Mouse (Mus musculus): Measurements from ENCODE around the gene Zfp652. TPM values are rescaled to one million over a fixed set of nuclear protein-coding genes. Genes with fewer than 3 reads are reported as not detected.

Zfp652 gene
- polyA plus RNA-seq, 1 experiment from 2014 or later, result 26.1 TPM

DNA sequence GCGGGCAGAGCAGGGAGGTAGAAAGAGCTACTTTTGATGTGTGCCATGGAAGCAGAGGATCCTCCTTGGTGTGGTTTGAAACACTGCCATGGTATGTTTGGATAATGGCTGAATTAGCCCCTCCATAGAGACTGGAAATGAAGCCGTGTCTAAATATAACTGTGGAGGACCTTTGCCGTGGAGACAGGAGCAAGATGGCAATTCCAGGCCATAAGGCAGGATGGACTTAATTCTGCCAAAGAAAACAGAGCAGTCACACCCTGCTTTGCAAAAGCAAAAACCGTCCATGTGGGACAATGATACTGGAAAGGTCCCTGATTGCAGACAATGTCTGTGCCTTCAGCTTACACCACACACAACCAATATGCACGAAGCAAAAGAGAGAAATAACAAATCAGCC, 81.7 kb downstream of the Zfp652 start:
- peaks cover 28% of the 10 kb centered on the region for H3K27me3 ChIP-seq (replicated peaks)
- no peaks in the 10 kb centered on the region for H3K36me3 ChIP-seq

DNA sequence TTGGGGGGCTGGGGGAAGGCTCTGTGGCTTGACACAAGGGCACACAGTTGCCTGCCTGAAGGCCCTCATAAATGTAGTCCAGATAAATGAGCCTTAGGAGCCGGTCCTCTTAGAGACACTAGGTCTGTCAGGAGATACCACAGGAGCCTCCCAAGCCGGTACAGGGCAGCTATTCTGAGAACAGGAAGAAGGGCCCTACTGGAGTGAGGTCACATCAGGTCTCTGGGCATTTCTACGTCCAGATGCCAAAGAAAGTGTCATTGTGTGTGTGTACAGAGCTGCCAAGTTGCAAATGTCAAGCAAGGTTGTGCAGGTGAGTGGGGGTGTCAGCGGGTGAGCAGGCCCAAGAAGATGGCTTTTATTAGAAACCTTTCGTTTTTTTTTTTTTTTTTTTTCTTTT, 83.1 kb downstream of the Zfp652 start:
- peaks cover 28% of the 10 kb centered on the region for H3K27me3 ChIP-seq (replicated peaks)
- ATAC-seq (ENCODE audit: low FRiP score, low read depth), result no peak
- no peaks in the 10 kb centered on the region for H3K36me3 ChIP-seq
- no peak overlapping the region for H3K27ac ChIP-seq
- no peak overlapping the region for H3K9ac ChIP-seq
- WGBS, result 68% methylated on average over 5 of the region's 5 CpGs
- peaks cover 5% of the 10 kb centered on the region for H3K4me1 ChIP-seq
- no peak overlapping the region for H3K4me3 ChIP-seq
- no peak overlapping the region for H3K4me2 ChIP-seq (replicated peaks)
- H3K9me3 ChIP-seq, result no peaks in the 10 kb centered on the region

More for the DNA sequence above, 81.7 kb downstream of the Zfp652 start:
- H3K4me1 ChIP-seq, result peaks cover 5% of the 10 kb centered on the region
- H3K9ac ChIP-seq, result no peak overlapping the region
- no peak overlapping the region for H3K27ac ChIP-seq
- no peak overlapping the region for H3K4me3 ChIP-seq
- no peak overlapping the region for H3K4me2 ChIP-seq (replicated peaks)
- no peak for ATAC-seq (ENCODE audit: low FRiP score, low read depth)
- H3K9me3 ChIP-seq, result no peaks in the 10 kb centered on the region
- 73% methylated on average over 5 of the region's 5 CpGs for WGBS

DNA sequence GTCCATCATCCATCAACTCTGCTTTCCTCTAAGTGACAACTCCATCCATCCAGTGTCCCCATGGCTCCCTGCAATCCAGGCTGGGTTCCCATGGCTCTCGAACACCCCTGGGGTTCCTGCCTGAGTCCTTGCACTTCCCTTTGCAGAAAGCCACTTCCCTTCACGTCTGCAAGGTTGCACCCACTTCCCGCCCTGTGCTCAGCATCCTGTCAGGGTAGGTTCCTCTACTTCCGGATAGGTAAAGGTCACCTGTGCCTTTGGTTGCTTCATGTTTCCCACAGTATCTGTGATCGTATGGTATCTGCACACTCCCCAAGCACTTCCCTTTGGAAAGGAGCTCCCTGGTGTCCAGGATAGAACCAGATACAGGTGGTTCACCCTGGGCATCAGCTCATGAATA, 92.5 kb downstream of the Zfp652 start:
- ATAC-seq (ENCODE audit: low FRiP score, low read depth), result no peak
- Histone ChIP-seq H3K4me3 (no peak overlapping the region), H3K4me1 (peaks cover 5% of the 10 kb centered on the region), H3K27ac (no peak overlapping the region), H3K9ac (no peak overlapping the region), H3K9me3 (peaks cover 9% of the 10 kb centered on the region; the same call in 1 of the 2 replicates), H3K4me2 (replicated peaks) (no peak overlapping the region), H3K36me3 (no peaks in the 10 kb centered on the region), H3K27me3 (replicated peaks) (no peaks in the 10 kb centered on the region)
- WGBS, result 71% methylated on average over 5 of the region's 5 CpGs

DNA sequence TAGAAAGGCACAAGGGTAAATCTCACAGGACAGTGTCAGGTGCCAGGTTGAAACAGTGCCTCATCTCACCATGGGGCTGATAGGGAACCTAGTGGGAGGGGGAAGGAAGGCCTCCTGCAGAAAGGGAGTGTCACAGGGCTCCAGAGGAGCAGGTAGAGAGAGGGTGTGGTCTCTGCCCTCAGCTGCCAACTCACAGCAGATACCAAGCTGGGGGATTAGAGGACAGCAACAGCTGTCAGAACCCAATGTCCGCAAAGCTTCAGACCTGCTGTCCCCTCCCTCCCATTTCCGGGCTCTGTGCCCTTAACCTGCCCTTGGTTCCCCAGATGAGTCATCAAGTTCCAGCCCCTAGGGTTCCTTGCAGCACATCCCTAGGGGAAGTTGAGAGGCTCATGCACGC, 93.1 kb downstream of the Zfp652 start:
- no peaks in the 10 kb centered on the region; the same call in 1 of the 2 replicates for H3K27me3 ChIP-seq (replicated peaks)
- peaks cover 10% of the 10 kb centered on the region for H3K4me1 ChIP-seq
- peaks cover 9% of the 10 kb centered on the region; the same call in 1 of the 2 replicates for H3K9me3 ChIP-seq
- no peak overlapping the region for H3K27ac ChIP-seq
- no peaks in the 10 kb centered on the region for H3K36me3 ChIP-seq
- no peak overlapping the region for H3K4me2 ChIP-seq (replicated peaks)
- 46% methylated on average over 3 of the region's 3 CpGs for WGBS
- H3K4me3 ChIP-seq, result no peak overlapping the region
- H3K9ac ChIP-seq, result no peak overlapping the region
- no peak for ATAC-seq (ENCODE audit: low FRiP score, low read depth)

DNA sequence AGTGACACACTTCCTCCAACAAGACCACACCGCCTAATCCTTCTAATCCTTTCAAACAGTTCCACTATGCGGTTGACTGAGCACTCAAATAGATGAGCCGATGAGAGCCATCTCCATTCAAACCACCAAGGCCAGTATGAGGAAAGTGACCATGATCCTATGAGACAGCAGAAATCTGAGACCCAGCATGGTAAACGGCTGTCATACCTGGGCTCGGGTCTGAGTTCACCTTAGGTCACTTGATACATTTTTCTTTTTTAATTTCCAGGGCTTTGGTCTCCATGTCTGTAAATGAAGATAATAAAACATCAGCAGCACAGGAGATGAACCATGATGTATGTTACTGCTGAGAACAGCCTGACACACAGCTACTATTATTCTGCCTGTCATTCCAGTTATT, 95.4 kb downstream of the Zfp652 start:
- H3K4me2 ChIP-seq (replicated peaks), result no peak overlapping the region
- H3K36me3 ChIP-seq, result no peaks in the 10 kb centered on the region
- no peak overlapping the region for H3K27ac ChIP-seq
- H3K9me3 ChIP-seq, result peaks cover 9% of the 10 kb centered on the region; the same call in 1 of the 2 replicates
- no peak for ATAC-seq (ENCODE audit: low FRiP score, low read depth)
- 96% methylated on average over 5 of the region's 5 CpGs for WGBS
- no peak overlapping the region for H3K4me3 ChIP-seq
- H3K9ac ChIP-seq, result no peak overlapping the region
- peaks cover 12% of the 10 kb centered on the region for H3K4me1 ChIP-seq
- H3K27me3 ChIP-seq (replicated peaks), result no peaks in the 10 kb centered on the region; the same call in 1 of the 2 replicates

DNA sequence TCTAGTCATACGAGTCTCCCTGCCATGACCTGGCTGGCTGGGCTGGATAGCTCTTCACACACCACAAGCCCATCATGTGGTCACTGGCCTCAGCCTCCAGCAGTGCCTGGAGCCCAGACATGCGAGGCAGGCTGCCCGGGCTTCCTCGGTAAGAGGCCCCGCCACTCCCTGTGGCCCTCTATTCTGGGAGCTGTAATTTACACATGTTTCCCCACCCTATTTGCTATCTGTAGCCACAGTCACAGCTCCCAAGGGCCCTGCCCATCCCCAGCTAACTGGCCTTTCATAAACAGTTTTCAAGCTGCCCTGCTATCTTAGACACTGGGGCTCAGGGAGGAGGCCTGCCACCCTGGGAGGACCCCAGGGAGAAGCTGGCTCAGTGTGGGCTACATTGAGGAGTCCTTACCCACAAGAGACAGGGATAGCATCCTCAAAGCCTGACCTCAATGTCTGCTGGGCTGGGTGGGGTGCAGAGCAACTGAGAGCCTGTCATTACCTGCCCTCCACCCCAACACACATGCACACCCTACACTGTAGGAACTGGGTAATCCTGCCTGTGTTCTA, 96.1 kb downstream of the Zfp652 start:
- Histone ChIP-seq H3K27me3 (replicated peaks) (no peaks in the 10 kb centered on the region; the same call in 1 of the 2 replicates), H3K4me1 (peaks cover 12% of the 10 kb centered on the region), H3K27ac (no peak overlapping the region), H3K4me3 (no peak overlapping the region), H3K9ac (no peak overlapping the region), H3K9me3 (peaks cover 9% of the 10 kb centered on the region; the same call in 1 of the 2 replicates), H3K4me2 (replicated peaks) (no peak overlapping the region), H3K36me3 (no peaks in the 10 kb centered on the region)
- 74% methylated on average over 5 of the region's 5 CpGs for WGBS
- ATAC-seq (ENCODE audit: low FRiP score, low read depth), result no peak

DNA sequence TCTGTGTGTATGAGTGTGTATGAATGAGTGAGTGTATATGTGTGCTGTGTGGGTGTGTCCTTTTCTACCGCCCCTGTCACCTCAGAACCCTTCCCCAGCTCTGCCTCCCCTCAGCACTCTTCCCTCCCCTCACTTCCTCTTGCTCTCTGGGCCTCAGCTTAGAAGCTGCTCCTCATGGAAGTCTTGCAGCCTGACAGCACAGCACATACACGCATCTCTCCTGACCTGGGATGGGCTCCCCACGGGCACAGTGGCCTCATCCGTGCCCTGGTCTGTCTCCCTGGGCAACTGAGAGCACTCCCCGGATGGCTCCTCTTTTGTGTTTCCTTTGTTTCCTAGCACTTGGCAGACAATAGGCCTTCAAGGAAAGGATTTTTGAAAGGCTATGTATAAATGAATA, 97.1 kb downstream of the Zfp652 start:
- peaks cover 12% of the 10 kb centered on the region for H3K4me1 ChIP-seq
- H3K36me3 ChIP-seq, result no peaks in the 10 kb centered on the region
- H3K4me3 ChIP-seq, result no peak overlapping the region
- no peaks in the 10 kb centered on the region; the same call in 1 of the 2 replicates for H3K27me3 ChIP-seq (replicated peaks)
- no peak overlapping the region for H3K9ac ChIP-seq
- H3K27ac ChIP-seq, result no peak overlapping the region
- WGBS, result 20% methylated on average over 5 of the region's 5 CpGs
- no peak overlapping the region for H3K4me2 ChIP-seq (replicated peaks)
- H3K9me3 ChIP-seq, result peaks cover 9% of the 10 kb centered on the region; the same call in 1 of the 2 replicates
- no peak for ATAC-seq (ENCODE audit: low FRiP score, low read depth)

DNA sequence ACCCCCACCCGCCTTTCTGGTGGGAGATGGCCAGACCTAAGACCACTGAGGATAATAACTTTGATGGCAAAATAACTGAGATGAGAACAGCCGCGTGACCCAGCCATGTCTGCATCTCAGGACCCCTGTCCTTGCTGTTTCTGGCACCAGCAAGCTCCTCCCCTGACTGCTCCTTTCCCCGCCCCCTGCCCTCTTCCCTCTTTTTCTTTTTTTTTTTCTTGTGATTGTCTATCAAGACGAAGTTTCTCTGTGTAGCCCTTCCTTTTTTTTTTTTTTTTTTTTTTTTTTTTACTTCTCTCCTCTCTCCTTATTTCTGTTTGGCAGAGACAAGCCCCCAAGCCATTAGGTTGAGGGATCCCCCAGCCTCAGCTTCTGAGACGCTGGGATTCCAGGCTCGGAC, 98.4 kb downstream of the Zfp652 start:
- Histone ChIP-seq H3K4me3 (no peak overlapping the region), H3K27me3 (replicated peaks) (no peaks in the 10 kb centered on the region; the same call in 1 of the 2 replicates), H3K9me3 (peaks cover 9% of the 10 kb centered on the region; the same call in 1 of the 2 replicates), H3K4me1 (peaks cover 12% of the 10 kb centered on the region), H3K9ac (no peak overlapping the region), H3K27ac (no peak overlapping the region), H3K4me2 (replicated peaks) (no peak overlapping the region), H3K36me3 (no peaks in the 10 kb centered on the region)
- 63% methylated on average over 7 of the region's 7 CpGs for WGBS
- ATAC-seq (ENCODE audit: low FRiP score, low read depth), result no peak

DNA sequence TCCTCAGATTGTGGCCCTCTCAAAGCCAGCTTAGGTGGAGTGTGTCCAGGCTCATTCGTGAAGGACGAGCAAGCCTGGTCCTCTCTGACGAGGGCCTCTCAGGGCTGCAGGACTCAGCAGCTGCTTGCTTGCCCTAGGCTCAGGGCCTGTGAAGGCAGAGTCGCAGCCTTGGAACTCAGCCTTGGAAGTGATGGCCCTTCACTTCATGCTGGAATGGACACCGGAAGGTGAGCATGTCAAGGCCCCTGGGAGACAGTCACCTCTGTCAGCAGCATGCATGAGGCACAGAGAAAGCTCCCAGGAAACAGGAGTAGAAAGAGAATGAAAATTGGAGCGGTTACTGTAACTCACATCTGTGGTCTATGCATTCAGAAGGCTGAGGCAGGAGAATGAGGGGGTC, 99.3 kb downstream of the Zfp652 start:
- Histone ChIP-seq H3K27me3 (replicated peaks) (no peaks in the 10 kb centered on the region; the same call in 1 of the 2 replicates), H3K36me3 (no peaks in the 10 kb centered on the region), H3K4me2 (replicated peaks) (no peak overlapping the region), H3K4me1 (peaks cover 12% of the 10 kb centered on the region), H3K9me3 (peaks cover 9% of the 10 kb centered on the region; the same call in 1 of the 2 replicates), H3K9ac (no peak overlapping the region), H3K27ac (no peak overlapping the region), H3K4me3 (no peak overlapping the region)
- no peak for ATAC-seq (ENCODE audit: low FRiP score, low read depth)
- WGBS, result 86% methylated on average over 6 of the region's 6 CpGs

DNA sequence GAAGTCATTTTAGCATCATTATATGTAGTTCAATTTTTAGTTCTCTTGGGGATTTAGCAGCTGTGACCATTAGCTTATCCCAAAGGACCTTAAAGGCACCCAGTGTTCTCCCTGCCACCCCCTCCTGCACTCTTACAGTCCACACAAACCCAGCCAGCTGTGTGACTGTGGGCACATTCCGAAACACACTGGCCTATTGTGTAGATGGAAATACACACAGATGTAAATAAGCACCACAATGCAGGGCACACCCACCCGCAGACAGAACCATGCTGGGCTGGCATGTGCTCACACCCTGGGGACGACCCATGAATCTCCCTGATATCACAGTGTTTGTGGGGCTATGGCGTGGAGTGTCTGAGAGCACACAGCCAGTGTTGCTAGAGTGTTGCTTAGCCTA, 99.8 kb downstream of the Zfp652 start:
- Histone ChIP-seq H3K27ac (no peak overlapping the region), H3K4me2 (replicated peaks) (no peak overlapping the region), H3K4me3 (no peak overlapping the region), H3K36me3 (no peaks in the 10 kb centered on the region), H3K9me3 (peaks cover 7% of the 10 kb centered on the region; the same call in 1 of the 2 replicates), H3K27me3 (replicated peaks) (no peaks in the 10 kb centered on the region; the same call in 1 of the 2 replicates), H3K4me1 (peaks cover 12% of the 10 kb centered on the region), H3K9ac (no peak overlapping the region)
- ATAC-seq (ENCODE audit: low FRiP score, low read depth), result no peak
- 51% methylated on average over 4 of the region's 4 CpGs for WGBS

DNA sequence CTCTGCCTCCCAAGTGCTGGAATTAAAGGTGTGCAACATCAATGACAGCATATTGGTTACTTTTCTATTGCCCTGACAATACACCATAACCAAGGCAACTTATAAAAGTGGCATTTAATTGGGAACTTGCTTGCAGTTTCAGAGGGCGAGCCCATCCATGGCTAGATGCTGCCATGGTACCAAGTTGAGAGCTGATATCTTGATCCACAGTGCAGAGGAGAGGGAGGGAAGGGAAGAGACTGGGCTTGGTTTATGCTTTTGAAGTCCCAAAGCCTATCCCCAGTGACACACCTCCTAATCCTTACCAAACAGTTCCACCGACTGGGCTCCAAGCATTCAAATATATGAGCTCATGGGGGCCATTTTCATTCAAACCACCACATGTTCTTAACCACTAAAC, 101.6 kb downstream of the Zfp652 start:
- ATAC-seq (ENCODE audit: low FRiP score, low read depth), result no peak
- H3K27me3 ChIP-seq (replicated peaks), result no peaks in the 10 kb centered on the region; the same call in 1 of the 2 replicates
- no peak overlapping the region for H3K4me3 ChIP-seq
- H3K4me2 ChIP-seq (replicated peaks), result no peak overlapping the region
- 83% methylated on average over 2 of the region's 2 CpGs for WGBS
- H3K9me3 ChIP-seq, result no peaks in the 10 kb centered on the region
- H3K36me3 ChIP-seq, result no peaks in the 10 kb centered on the region
- H3K9ac ChIP-seq, result no peak overlapping the region
- H3K27ac ChIP-seq, result no peak overlapping the region
- peaks cover 12% of the 10 kb centered on the region for H3K4me1 ChIP-seq

DNA sequence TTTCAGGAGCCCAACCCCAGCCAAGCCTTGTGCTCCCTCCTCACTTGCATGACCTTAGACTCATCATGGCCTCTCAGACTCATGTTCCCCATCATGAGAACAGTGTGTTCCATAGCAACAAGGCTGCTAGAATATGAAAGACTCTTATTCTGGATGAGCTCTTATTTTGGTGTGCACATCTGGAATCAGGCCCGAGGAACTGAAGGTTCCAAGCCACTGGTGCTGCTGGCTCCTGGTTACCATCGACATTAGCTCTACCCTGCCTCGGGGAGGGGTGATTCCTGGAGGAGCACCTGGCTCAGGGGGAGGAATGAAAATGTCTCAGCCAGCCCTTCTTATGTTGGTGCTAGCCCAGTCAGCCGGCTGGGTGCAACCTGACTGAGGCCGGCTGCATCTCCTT, 102.4 kb downstream of the Zfp652 start:
- no peak overlapping the region for H3K4me3 ChIP-seq
- peaks cover 7% of the 10 kb centered on the region for H3K4me1 ChIP-seq
- H3K27me3 ChIP-seq (replicated peaks), result no peaks in the 10 kb centered on the region; the same call in 1 of the 2 replicates
- WGBS, result 85% methylated on average over 5 of the region's 5 CpGs
- no peak overlapping the region for H3K4me2 ChIP-seq (replicated peaks)
- ATAC-seq (ENCODE audit: low FRiP score, low read depth), result no peak
- no peak overlapping the region for H3K27ac ChIP-seq
- H3K9me3 ChIP-seq, result no peaks in the 10 kb centered on the region
- H3K9ac ChIP-seq, result no peak overlapping the region
- H3K36me3 ChIP-seq, result no peaks in the 10 kb centered on the region

DNA sequence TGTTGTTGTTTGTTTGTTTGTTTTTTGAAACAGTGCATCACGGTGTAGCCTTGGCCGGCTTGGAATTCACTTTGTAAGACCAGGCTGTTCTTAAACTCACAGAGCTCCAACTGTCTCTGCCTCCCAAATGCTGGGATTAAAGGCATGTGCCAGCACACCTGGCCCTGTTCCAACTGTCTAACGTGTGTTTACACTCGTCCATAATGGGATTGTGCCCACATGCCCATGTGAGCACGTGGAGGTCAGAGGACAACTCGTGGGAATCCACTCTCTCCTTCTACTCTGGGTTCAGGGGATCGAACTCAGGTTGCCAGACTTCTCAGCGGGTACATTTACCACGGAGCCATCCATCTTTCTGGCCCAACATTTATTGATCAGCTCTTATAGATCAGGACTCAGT, 102.9 kb downstream of the Zfp652 start:
- H3K4me2 ChIP-seq (replicated peaks), result no peak overlapping the region
- no peak overlapping the region for H3K4me3 ChIP-seq
- 82% methylated on average over 9 of the region's 9 CpGs for WGBS
- no peaks in the 10 kb centered on the region; the same call in 1 of the 2 replicates for H3K27me3 ChIP-seq (replicated peaks)
- H3K4me1 ChIP-seq, result 0 out of 2 replicates have a peak, but pooled peaks cover 3% of the 10 kb centered on the region
- no peaks in the 10 kb centered on the region for H3K36me3 ChIP-seq
- H3K9ac ChIP-seq, result no peak overlapping the region
- H3K9me3 ChIP-seq, result no peaks in the 10 kb centered on the region
- no peak overlapping the region for H3K27ac ChIP-seq
- ATAC-seq (ENCODE audit: low FRiP score, low read depth), result no peak

Data from neural tube, embryonic 12.5 days (tissue).